Mouse (Mus musculus) lung, embryonic 15.5 days (tissue): ENCODE measurements around the gene Gpld1. TPM values are rescaled to one million over a fixed set of nuclear protein-coding genes. Genes with fewer than 3 reads are reported as not detected.

Experiments used
- ATAC-seq: fragments of 200-750 bp; cut with Nextera tagmentation; 2 replicates; pipeline ENCODE4 v1.8.0; 2017; ENCODE audit warnings: moderate number of reproducible peaks, borderline replicate concordance; ENCODE audit not compliant: low FRiP score, low TSS enrichment; ENCODE audit errors: extremely low read depth
- H3K27ac ChIP-seq: fragments of 300-500 bp; sonication (generic); 2 replicates; pipeline ENCODE4 v1.5.1; 2015; ENCODE audit warnings: moderate library complexity, mild to moderate bottlenecking, inconsistent platforms
- H3K27me3 ChIP-seq: fragments of 300-500 bp; sonication (generic); 2 replicates; pipeline ENCODE4 v1.6.1; 2015; ENCODE audit warnings: inconsistent platforms
- H3K36me3 ChIP-seq: fragments of 300-500 bp; sonication (generic); 2 replicates; pipeline ENCODE4 v1.6.1; 2015; ENCODE audit warnings: inconsistent platforms
- H3K4me1 ChIP-seq: fragments of 300-500 bp; sonication (generic); 2 replicates; pipeline ENCODE4 v1.6.1; 2015; ENCODE audit warnings: inconsistent platforms
- H3K4me2 ChIP-seq: fragments of 300-500 bp; sonication (generic); 2 replicates; pipeline ENCODE4 v1.6.1; 2015; ENCODE audit warnings: inconsistent platforms, mild to moderate bottlenecking, moderate library complexity
- H3K4me3 ChIP-seq: fragments of 300-500 bp; sonication (generic); 2 replicates; pipeline ENCODE4 v1.5.1; 2015; ENCODE audit warnings: mild to moderate bottlenecking, inconsistent platforms
- H3K9ac ChIP-seq: fragments of 300-500 bp; sonication (generic); 2 replicates; pipeline ENCODE4 v1.6.1; 2015; ENCODE audit warnings: inconsistent platforms
- H3K9me3 ChIP-seq: fragments of 300-500 bp; sonication (generic); 2 replicates; pipeline ENCODE4 v1.6.1; 2016; ENCODE audit warnings: inconsistent platforms
- WGBS: fragments of 180-500 bp; shearing (Covaris S2); methylation state at CpG from one replicate; pipeline ENCODE4 v1.1.7; 2015; 5-methylcytosine and 5-hydroxymethylcytosine counted together
- polyA plus RNA-seq: library from polyadenylated mRNA; unstranded; fragments of >200 nt; fragmentation: Nextera tagmentation; extraction: Ambion mirVana; gene quantifications from 2 replicates; pipeline ENCODE4 v1.2.1, GENCODE M21; 2015

Gpld1 gene
- polyA plus RNA-seq, 1 experiment from 2014 or later: 1.9 TPM

- Histone ChIP-seq H3K36me3 (no peaks in the 10 kb centered on the region), H3K4me1 (peaks cover 7% of the 10 kb centered on the region; the same call in 1 of the 2 replicates), H3K27me3 (no peaks in the 10 kb centered on the region), H3K9me3 (no peaks in the 10 kb centered on the region), H3K4me3 (no peak overlapping the region), H3K4me2 (no peak overlapping the region), H3K27ac (no peak overlapping the region), H3K9ac (no peak overlapping the region)
- no peak for ATAC-seq
- 31% methylated on average over 2 of the region's 2 CpGs for WGBS
These were observed 81.7 kb downstream of the Gpld1 start for GRCm38 (mm10) chr13:25024655-25025054.

GRCm38 (mm10) chr13:25026409-25027113 is 83.6 kb downstream of the Gpld1 start:
- H3K36me3 ChIP-seq: no peaks in the 10 kb centered on the region
- no peak overlapping the region for H3K4me3 ChIP-seq
- WGBS: 84% methylated on average over 6 of the region's 6 CpGs
- no peak overlapping the region for H3K27ac ChIP-seq
- H3K27me3 ChIP-seq: no peaks in the 10 kb centered on the region
- no peak overlapping the region for H3K9ac ChIP-seq
- ATAC-seq: no peak
- H3K4me2 ChIP-seq: no peak overlapping the region
- H3K9me3 ChIP-seq: no peaks in the 10 kb centered on the region
- no peaks in the 10 kb centered on the region for H3K4me1 ChIP-seq

GRCm38 (mm10) chr13:25027114-25027425 is 84.1 kb downstream of the Gpld1 start:
- ATAC-seq: no peak
- Histone ChIP-seq H3K9me3 (no peaks in the 10 kb centered on the region), H3K4me3 (no peak overlapping the region), H3K4me2 (no peak overlapping the region), H3K27ac (no peak overlapping the region), H3K4me1 (no peaks in the 10 kb centered on the region), H3K27me3 (no peaks in the 10 kb centered on the region), H3K9ac (no peak overlapping the region), H3K36me3 (no peaks in the 10 kb centered on the region)
- 86% methylated on average over 3 of the region's 3 CpGs for WGBS

GRCm38 (mm10) chr13:25039488-25039887 is 96.5 kb downstream of the Gpld1 start:
- H3K4me2 ChIP-seq: no peak overlapping the region
- no peaks in the 10 kb centered on the region for H3K4me1 ChIP-seq
- H3K9ac ChIP-seq: no peak overlapping the region
- H3K9me3 ChIP-seq: no peaks in the 10 kb centered on the region
- no peak for ATAC-seq
- 85% methylated on average over 2 of the region's 2 CpGs for WGBS
- no peak overlapping the region for H3K4me3 ChIP-seq
- H3K27me3 ChIP-seq: no peaks in the 10 kb centered on the region
- no peaks in the 10 kb centered on the region for H3K36me3 ChIP-seq
- no peak overlapping the region for H3K27ac ChIP-seq

Other genes starting within 250 kb of the Gpld1 start
- gene Armh2, start 201.9 kb upstream of the Gpld1 start, polyA plus RNA-seq: not detected in 2 replicates
- 114 and 123 TPM in 2 replicates for gene Gmnn, start 181.2 kb upstream of the Gpld1 start, polyA plus RNA-seq
- gene BC005537, start 141.5 kb upstream of the Gpld1 start, polyA plus RNA-seq: 16.8 and 19.0 TPM in 2 replicates
- gene Acot13, start 111.6 kb upstream of the Gpld1 start, polyA plus RNA-seq: 65.4 and 68.6 TPM in 2 replicates
- gene Tdp2, start 111.5 kb upstream of the Gpld1 start, polyA plus RNA-seq: 57.6 and 58.9 TPM in 2 replicates
- gene D130043K22Rik, start 98.0 kb upstream of the Gpld1 start, polyA plus RNA-seq: 0.13 and 0.25 TPM in 2 replicates
- 9.1 and 9.8 TPM in 2 replicates for gene Aldh5a1, start 5.5 kb upstream of the Gpld1 start, polyA plus RNA-seq
- 13.5 and 16.8 TPM in 2 replicates for gene Mrs2, start 77.2 kb downstream of the Gpld1 start, polyA plus RNA-seq
- gene Dcdc2a, start 112.9 kb downstream of the Gpld1 start, polyA plus RNA-seq: 0.62 and 0.87 TPM in 2 replicates